In the genomic region with DNA sequence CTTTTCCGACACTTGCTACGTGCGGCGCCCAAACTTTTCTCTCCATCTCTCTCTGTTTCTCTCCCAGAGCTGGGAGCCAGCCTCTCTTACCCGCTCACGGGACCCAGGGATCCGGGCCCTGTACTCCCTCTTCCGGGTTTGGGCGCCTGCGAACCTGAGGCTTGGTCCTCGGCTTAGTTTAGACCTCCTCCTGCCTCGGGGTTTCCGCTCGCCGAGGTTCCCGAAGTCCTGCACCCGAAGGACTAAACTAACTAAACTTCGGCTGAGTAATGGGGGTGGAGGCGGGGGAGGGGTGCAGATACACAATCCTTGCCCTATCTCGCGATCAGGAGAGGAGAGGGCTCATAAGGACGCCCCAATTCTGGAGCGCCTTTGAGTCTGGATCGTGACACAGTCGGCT, we compare ENCODE assay signal across 8 mouse cellular contexts. TPM values are rescaled to one million over a fixed set of nuclear protein-coding genes. Genes with fewer than 3 reads are reported as not detected.
DNase-seq lines count a peak whose midpoint lies in the region; ATAC-seq lines count a peak whose summit lies in the region.

A gene (minus strand): TSS at position 223 of the 400 bp plus-strand sequence.

- 0% methylated on average over 25 of the region's 25 CpGs for WGBS in forebrain, embryonic 16.5 days
- under 1% methylated on average over 25 of the region's 25 CpGs for WGBS in midbrain, embryonic 11.5 days

- H3K27ac ChIP-seq in forebrain, embryonic 16.5 days (ENCODE audit: low read length): peak within 1 kb of the TSS; percentile 93
- peak within 1 kb of the TSS; percentile 98 for H3K27ac ChIP-seq in midbrain, embryonic 11.5 days (ENCODE audit: low read depth, low read length)

- H3K27me3 ChIP-seq in forebrain, embryonic 16.5 days (replicated peaks; ENCODE audit: control insufficient read depth, insufficient read depth, low read length): 0 out of 2 replicates have a peak, but pooled peaks cover 7% of the 10 kb centered on the region
- peaks cover 27% of the 10 kb centered on the region for H3K27me3 ChIP-seq in midbrain, embryonic 11.5 days (ENCODE audit: control insufficient read depth, insufficient read depth, low read length)

- H3K9ac ChIP-seq in forebrain, embryonic 16.5 days (replicated peaks; ENCODE audit: low read depth, low read length): peak within 1 kb of the TSS; percentile 83
- H3K9ac ChIP-seq in midbrain, embryonic 11.5 days (ENCODE audit: low read length): peak within 1 kb of the TSS; percentile 99

- DNase-seq in right cerebral cortex, postnatal 14 days: peak; percentile 19
- no peak for DNase-seq in right cerebral cortex, adult 2 months (ENCODE audit: low spot score in 2 of 2)
- DNase-seq in kidney, postnatal 14 days: peak; percentile 53
- DNase-seq in midbrain, embryonic 11.5 days (ENCODE audit: low spot score, missing footprints): peak; percentile 98
- no peak for DNase-seq in urinary bladder, postnatal 14 days (ENCODE audit: low spot score)
- no peak for DNase-seq in cerebellum, postnatal 36 days

- H3K4me3 ChIP-seq in forebrain, embryonic 16.5 days (replicated peaks; ENCODE audit: low read length): peak within 1 kb of the TSS; percentile 67
- peak within 1 kb of the TSS; percentile 89 for H3K4me3 ChIP-seq in midbrain, embryonic 11.5 days (ENCODE audit: low read depth, low read length)

- no peaks in the 10 kb centered on the region for H3K9me3 ChIP-seq in forebrain, embryonic 16.5 days (ENCODE audit: control insufficient read depth, low read length)
- no peaks in the 10 kb centered on the region for H3K9me3 ChIP-seq in midbrain, embryonic 11.5 days (ENCODE audit: control insufficient read depth, low read length)

- H3K4me2 ChIP-seq in forebrain, embryonic 16.5 days (ENCODE audit: low read length): peak within 1 kb of the TSS; percentile 91
- peak within 1 kb of the TSS; percentile 75 for H3K4me2 ChIP-seq in midbrain, embryonic 11.5 days

- H3K36me3 ChIP-seq in forebrain, embryonic 16.5 days (ENCODE audit: control insufficient read depth, insufficient read depth): no peaks in the 10 kb centered on the region
- no peaks in the 10 kb centered on the region for H3K36me3 ChIP-seq in midbrain, embryonic 11.5 days (ENCODE audit: control insufficient read depth, insufficient read depth, low read length)

- 0 out of 2 replicates have a peak, but pooled peaks have one; percentile 2 for ATAC-seq in forebrain, embryonic 16.5 days
- peak; percentile 9; the same call in 1 of the 2 replicates for ATAC-seq in midbrain, embryonic 11.5 days (ENCODE audit: low FRiP score)
- ATAC-seq in erythroid progenitor cell, adult 5-6 weeks (replicated peaks; ENCODE audit: low FRiP score, poor library complexity, severe bottlenecking): no peak

- peaks cover 63% of the 10 kb centered on the region for H3K4me1 ChIP-seq in forebrain, embryonic 16.5 days (replicated peaks; ENCODE audit: control insufficient read depth, insufficient read depth, low read length)
- peaks cover 22% of the 10 kb centered on the region for H3K4me1 ChIP-seq in midbrain, embryonic 11.5 days (ENCODE audit: control insufficient read depth, insufficient read depth, low read length)

RNA-seq across cellular contexts. Expression of the gene that starts here (rescaled TPM):
- polyA plus RNA-seq in forebrain, embryonic 16.5 days (2015; fragmentation: Nextera tagmentation; extraction: Ambion mirVana): 12.5 and 14.6 TPM in 2 replicates
- polyA plus RNA-seq in midbrain, embryonic 11.5 days (2014; fragmentation: Nextera tagmentation; extraction: Ambion mirVana): 17.0 and 17.1 TPM in 2 replicates
- not detected in 2 replicates for total RNA-seq in erythroid progenitor cell, adult 5-6 weeks (2015; ENCODE audit: low replicate concordance)
- not detected in 2 replicates for total RNA-seq in erythroid progenitor cell, adult 5-6 weeks (2017; ENCODE audit: low replicate concordance)

Comparison
In these comparisons a context has a peak if more than half of its experiments do, and no peak if none do; other contexts are left out.
1. DNase-seq: peak in right cerebral cortex, postnatal 14 days (single experiment), kidney, postnatal 14 days (single experiment) and midbrain, embryonic 11.5 days (single experiment); none in right cerebral cortex, adult 2 months (0 of 2), urinary bladder, postnatal 14 days (single experiment) and cerebellum, postnatal 36 days (0 of 2).